Mouse (Mus musculus) lung, postnatal 4 days (tissue): ENCODE data around the gene Wbp2.
A peak's percentile ranks its signal among the peaks of the same experiment; 100 is the strongest.

ENCODE experiments used
- DNase-seq, 2 experiments: peaks; one replicate each; pipeline ENCODE4 v3.0.0; 2021

Wbp2 gene

GRCm38 (mm10) chr11:116059691-116060025 lies 27.1 kb downstream of the Wbp2 start:
- DNase-seq = no peak

GRCm38 (mm10) chr11:116058868-116059690 lies 27.7 kb downstream of the Wbp2 start:
- no peak for DNase-seq

GRCm38 (mm10) chr11:116058022-116058614 lies 28.7 kb downstream of the Wbp2 start:
- no peak for DNase-seq

- no peak for DNase-seq
Measured at GRCm38 (mm10) chr11:116057237-116057881, 29.4 kb downstream of the Wbp2 start.

GRCm38 (mm10) chr11:116055873-116056272 lies 30.9 kb downstream of the Wbp2 start:
- no peak for DNase-seq

GRCm38 (mm10) chr11:116053510-116054229 lies 33.1 kb downstream of the Wbp2 start:
- peak; percentile 72 to 86 for DNase-seq

- DNase-seq = peak; percentile 53 to 67
Measured at GRCm38 (mm10) chr11:116050196-116050595, 36.6 kb downstream of the Wbp2 start.

- DNase-seq = peak in 1 of 2 experiments; percentile 58
Measured at GRCm38 (mm10) chr11:116049610-116050009, 37.2 kb downstream of the Wbp2 start.

GRCm38 (mm10) chr11:116045173-116045572 lies 41.6 kb downstream of the Wbp2 start:
- DNase-seq = no peak

GRCm38 (mm10) chr11:116043286-116043685 lies 43.5 kb downstream of the Wbp2 start:
- no peak for DNase-seq

- no peak for DNase-seq
Measured at GRCm38 (mm10) chr11:116042372-116043138, 44.2 kb downstream of the Wbp2 start.

- DNase-seq = no peak
Measured at GRCm38 (mm10) chr11:116041833-116042232, 45.0 kb downstream of the Wbp2 start.

- no peak for DNase-seq
Measured at GRCm38 (mm10) chr11:116040593-116040992, 46.2 kb downstream of the Wbp2 start.

GRCm38 (mm10) chr11:116037826-116038225 lies 49.0 kb downstream of the Wbp2 start:
- DNase-seq = no peak

- DNase-seq = no peak
Measured at GRCm38 (mm10) chr11:116036671-116037070, 50.1 kb downstream of the Wbp2 start.

- DNase-seq = no peak
Measured at GRCm38 (mm10) chr11:116034584-116034983, 52.2 kb downstream of the Wbp2 start.

GRCm38 (mm10) chr11:116030898-116031845 lies 55.6 kb downstream of the Wbp2 start:
- peak in 1 of 2 experiments; percentile 54 for DNase-seq

- peak; percentile 97 to 98 for DNase-seq
Measured at GRCm38 (mm10) chr11:116030088-116030897, 56.5 kb downstream of the Wbp2 start, which contains the start of gene Unk. Gene Unk (plus strand): TSS chr11:116030322.

GRCm38 (mm10) chr11:116029086-116029865 lies 57.5 kb downstream of the Wbp2 start:
- no peak for DNase-seq
